Mouse (Mus musculus) hindbrain, embryonic 14.5 days (tissue): ENCODE measurements around the gene Msi2. TPM values are rescaled to one million over a fixed set of nuclear protein-coding genes. Genes with fewer than 3 reads are reported as not detected.

Experiments
- ATAC-seq: fragments of 200-750 bp; cut with Nextera tagmentation; 2 replicates; pipeline ENCODE4 v1.8.0; 2017; ENCODE audit warnings: moderate number of reproducible peaks, mild to moderate bottlenecking, moderate TSS enrichment, moderate library complexity; ENCODE audit not compliant: low FRiP score
- DNase-seq: peaks from one replicate; pipeline ENCODE4 v3.0.0-alpha.2; 2015; ENCODE audit warnings: low spot score
- H3K27ac ChIP-seq: fragments of 300-500 bp; sonication (generic); 2 replicates; pipeline ENCODE4 v1.5.1; 2014; ENCODE audit warnings: mild to moderate bottlenecking, moderate library complexity
- H3K27me3 ChIP-seq: fragments of 300-500 bp; sonication (generic); 2 replicates; pipeline ENCODE4 v1.6.1; 2014; ENCODE audit warnings: mild to moderate bottlenecking, low read length, mixed read lengths; ENCODE audit not compliant: control insufficient read depth, insufficient read depth
- H3K36me3 ChIP-seq: fragments of 300-500 bp; sonication (generic); replicated peaks from 2 replicates; pipeline ENCODE4 v1.6.1; 2014; ENCODE audit not compliant: control insufficient read depth, insufficient read depth
- H3K4me1 ChIP-seq: fragments of 300-500 bp; sonication (generic); replicated peaks from 2 replicates; pipeline ENCODE4 v1.6.1; 2014; ENCODE audit warnings: antibody characterized with exemption, low read length, mixed read lengths; ENCODE audit not compliant: control insufficient read depth, insufficient read depth
- H3K4me2 ChIP-seq: fragments of 300-500 bp; sonication (generic); replicated peaks from 2 replicates; pipeline ENCODE4 v1.6.1; 2014; ENCODE audit warnings: mild to moderate bottlenecking, moderate library complexity
- H3K4me3 ChIP-seq: fragments of 300-500 bp; sonication (generic); replicated peaks from 2 replicates; pipeline ENCODE4 v1.5.1; 2014; ENCODE audit warnings: mild to moderate bottlenecking, low read length
- H3K9ac ChIP-seq: fragments of 300-500 bp; sonication (generic); 2 replicates; pipeline ENCODE4 v1.6.1; 2014
- H3K9me3 ChIP-seq: fragments of 300-500 bp; sonication (generic); 2 replicates; pipeline ENCODE4 v1.6.1; 2016; ENCODE audit warnings: low read length; ENCODE audit not compliant: control insufficient read depth
- WGBS: fragments of 180-500 bp; shearing (Covaris S2); extraction: QIAGEN DNeasy Blood & Tissue Kit; methylation state at CpG from one replicate; pipeline ENCODE4 v1.1.7; 2014; 5-methylcytosine and 5-hydroxymethylcytosine counted together
- polyA plus RNA-seq: library from polyadenylated mRNA; unstranded; fragments of >200 nt; fragmentation: Nextera tagmentation; extraction: Ambion mirVana; gene quantifications from 2 replicates; pipeline ENCODE4 v1.2.1, GENCODE M21; 2014

Gene Msi2
- polyA plus RNA-seq, 1 experiment from 2014 or later, result 26.5 TPM

DNA sequence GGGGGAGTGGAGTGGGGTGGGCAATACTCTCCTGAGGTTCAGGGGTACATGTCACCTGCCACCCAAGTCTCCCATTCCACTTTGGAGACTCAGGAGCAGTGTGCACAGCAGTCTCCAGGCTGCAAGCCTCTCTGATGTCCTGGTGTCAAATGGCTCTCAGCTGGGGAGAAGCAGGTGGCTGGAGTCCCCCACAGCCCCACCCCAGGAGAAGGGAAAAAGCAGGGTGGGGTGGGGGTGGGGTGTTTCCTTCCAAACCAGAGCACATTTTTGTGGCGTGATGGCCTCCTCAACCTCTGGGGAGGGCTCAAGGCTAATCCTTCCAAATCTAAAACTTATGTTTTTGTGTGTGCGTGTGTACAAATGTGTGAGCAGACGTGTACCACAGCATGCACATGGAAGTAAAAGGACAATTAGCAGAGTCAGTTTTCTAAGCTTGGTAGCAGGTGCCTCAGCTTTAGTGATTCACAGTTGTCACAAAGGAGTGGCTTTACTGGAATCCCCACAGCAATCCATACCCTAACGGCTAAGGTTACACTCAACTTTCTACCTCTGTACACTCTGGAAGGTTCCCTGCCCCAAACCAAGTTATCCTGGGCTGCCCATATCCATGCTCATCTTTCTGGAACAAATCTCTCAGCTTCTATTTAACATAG is 161.1 kb downstream of the Msi2 start:
- no peak overlapping the region for H3K9ac ChIP-seq
- H3K4me1 ChIP-seq, result peaks cover 79% of the 10 kb centered on the region

DNA sequence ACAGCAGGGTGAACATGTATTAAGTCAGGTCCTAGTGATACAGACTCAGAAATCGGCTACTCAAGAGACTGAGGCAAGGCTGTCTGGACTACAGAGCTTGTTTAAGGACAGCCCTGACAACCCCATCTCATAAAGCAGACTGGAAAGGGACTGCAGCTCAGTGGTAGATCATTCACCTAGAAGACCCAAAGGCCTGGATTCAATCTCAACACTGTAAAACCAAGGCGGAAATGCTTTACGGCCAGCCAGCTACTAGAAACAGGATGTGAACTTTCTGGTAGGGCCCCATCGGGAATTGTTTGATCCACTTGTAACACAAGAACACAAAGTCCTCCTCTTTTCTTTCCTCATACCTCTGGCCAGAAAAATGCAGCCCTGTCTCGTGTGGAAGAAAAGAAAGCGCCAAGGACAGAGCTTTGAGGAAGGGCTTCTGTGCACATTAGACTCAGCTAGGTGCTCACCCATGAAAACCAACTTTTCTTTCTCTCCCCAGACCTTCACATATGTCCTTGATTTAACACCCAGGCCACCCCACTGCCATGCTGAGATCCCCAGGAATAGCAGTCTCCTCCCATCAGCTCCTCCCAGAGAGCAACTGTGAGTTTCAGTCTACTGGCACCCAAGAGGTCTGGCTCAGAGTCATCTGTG is 162.3 kb downstream of the Msi2 start:
- Histone ChIP-seq H3K27me3 (no peaks in the 10 kb centered on the region), H3K27ac (peak overlapping the region; percentile 60), H3K4me1 (peaks cover 79% of the 10 kb centered on the region), H3K4me2 (no peak overlapping the region), H3K36me3 (no peaks in the 10 kb centered on the region), H3K4me3 (no peak overlapping the region), H3K9me3 (no peaks in the 10 kb centered on the region), H3K9ac (no peak overlapping the region)
- WGBS, result 45% methylated on average over 6 of the region's 6 CpGs
- ATAC-seq (no peak), DNase-seq (no peak)

More for the DNA sequence above, 161.1 kb downstream of the Msi2 start:
- DNase-seq, result no peak
- WGBS, result 58% methylated on average over 4 of the region's 4 CpGs
- peak overlapping the region; percentile 28; the same call in 1 of the 2 replicates for H3K27ac ChIP-seq
- H3K27me3 ChIP-seq, result no peaks in the 10 kb centered on the region
- H3K9me3 ChIP-seq, result no peaks in the 10 kb centered on the region
- no peaks in the 10 kb centered on the region for H3K36me3 ChIP-seq
- H3K4me2 ChIP-seq, result no peak overlapping the region
- no peak overlapping the region for H3K4me3 ChIP-seq
- no peak for ATAC-seq

DNA sequence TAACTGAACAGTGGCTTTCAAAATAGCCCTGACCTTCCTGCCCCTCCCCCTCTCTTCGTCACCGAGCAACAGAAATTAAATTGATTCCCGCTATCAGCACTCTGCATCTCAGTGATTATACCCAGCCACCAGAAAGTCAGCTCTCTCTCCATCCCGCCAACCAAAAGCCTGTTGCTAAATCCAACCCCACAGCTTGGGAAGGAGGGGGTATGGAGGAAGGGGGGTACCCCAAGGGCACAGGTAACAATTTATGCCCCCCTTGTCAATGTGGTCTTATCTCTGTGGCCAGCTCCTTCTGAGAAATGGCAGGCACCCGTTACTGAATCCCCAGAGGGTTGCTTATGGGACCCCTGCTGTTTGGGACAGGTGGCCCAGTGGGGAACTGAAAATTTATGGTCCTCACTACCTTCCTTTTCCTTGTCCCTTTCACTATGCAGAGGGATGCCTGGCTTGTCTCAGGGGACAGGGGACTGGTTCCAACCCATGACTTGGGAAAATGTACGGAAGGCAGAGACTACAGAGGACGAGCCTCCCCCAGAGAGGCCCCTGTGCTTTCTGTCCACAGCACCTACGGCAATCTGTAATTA is 163.0 kb downstream of the Msi2 start:
- no peaks in the 10 kb centered on the region for H3K36me3 ChIP-seq
- H3K27ac ChIP-seq, result peak overlapping the region; percentile 60
- H3K9me3 ChIP-seq, result no peaks in the 10 kb centered on the region
- DNase-seq, result no peak
- ATAC-seq, result no peak
- no peaks in the 10 kb centered on the region for H3K27me3 ChIP-seq
- no peak overlapping the region for H3K4me3 ChIP-seq
- H3K4me2 ChIP-seq, result no peak overlapping the region
- H3K4me1 ChIP-seq, result peaks cover 83% of the 10 kb centered on the region
- 32% methylated on average over 8 of the region's 8 CpGs for WGBS
- no peak overlapping the region for H3K9ac ChIP-seq

DNA sequence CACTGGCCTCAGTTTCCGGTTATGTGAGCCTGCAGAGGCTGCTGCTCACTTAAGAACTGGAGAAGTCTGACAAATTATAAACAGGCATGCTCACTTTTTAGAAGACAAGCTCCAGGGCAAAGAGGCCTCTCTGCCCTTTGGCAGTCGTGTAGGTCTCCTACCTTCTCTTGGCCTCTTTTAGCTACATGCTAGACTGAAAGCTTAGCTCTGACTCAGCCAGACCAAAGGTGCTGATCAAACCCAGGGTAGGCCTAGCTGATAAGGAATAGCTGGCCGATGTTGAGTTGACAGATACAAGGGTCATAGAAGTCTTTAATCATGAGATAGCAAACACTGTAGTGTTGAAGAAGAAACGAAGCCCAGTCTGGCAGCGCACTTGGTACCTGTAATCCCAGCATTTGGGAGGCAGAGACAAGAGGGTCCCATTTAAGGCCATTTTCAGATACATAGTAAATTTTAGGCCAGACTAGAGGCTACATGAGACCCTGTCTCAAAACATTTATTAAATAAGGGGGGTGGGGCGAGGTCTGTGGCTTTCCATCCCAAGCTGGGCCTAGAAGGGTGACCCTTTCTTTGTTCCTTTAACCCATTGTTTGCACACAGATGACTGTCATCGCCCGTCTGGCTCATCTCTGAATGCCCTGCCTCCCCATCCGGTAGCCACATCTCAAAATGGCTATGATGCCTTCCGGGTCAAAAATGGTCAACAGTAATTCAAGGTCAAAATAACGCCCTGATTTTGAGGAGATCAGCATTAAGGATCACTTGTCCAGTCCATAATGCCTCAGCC is 164.6 kb downstream of the Msi2 start:
- Histone ChIP-seq H3K27ac (peak overlapping the region; percentile 55), H3K9ac (no peak overlapping the region), H3K4me3 (no peak overlapping the region), H3K4me2 (no peak overlapping the region), H3K36me3 (no peaks in the 10 kb centered on the region), H3K27me3 (no peaks in the 10 kb centered on the region), H3K4me1 (peaks cover 92% of the 10 kb centered on the region), H3K9me3 (no peaks in the 10 kb centered on the region)
- WGBS, result 55% methylated on average over 11 of the region's 11 CpGs
- ATAC-seq (no peak), DNase-seq (no peak)

DNA sequence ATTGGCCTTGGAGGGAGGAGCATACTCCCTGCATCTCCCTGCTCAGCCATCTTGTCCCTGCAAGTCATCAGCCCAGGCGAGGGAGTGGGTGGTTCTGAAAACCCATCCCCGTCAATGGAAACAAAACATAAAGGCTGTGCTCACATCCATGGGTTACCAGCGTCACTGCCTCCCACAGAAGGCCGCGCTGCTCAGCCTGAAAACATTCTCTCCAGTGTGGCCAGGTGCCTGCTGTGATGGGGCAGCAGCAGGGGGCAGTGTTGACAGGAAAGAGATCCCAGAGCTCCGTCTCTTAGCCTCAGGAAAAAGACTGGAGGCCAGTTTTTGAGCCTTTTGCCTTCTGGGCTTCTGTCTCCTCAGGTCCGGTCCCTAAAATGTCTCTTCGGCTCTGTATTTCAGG is 165.3 kb downstream of the Msi2 start:
- Histone ChIP-seq H3K9ac (no peak overlapping the region), H3K9me3 (no peaks in the 10 kb centered on the region), H3K4me3 (no peak overlapping the region), H3K4me1 (peaks cover 92% of the 10 kb centered on the region), H3K27me3 (no peaks in the 10 kb centered on the region), H3K27ac (peak overlapping the region; percentile 55), H3K4me2 (no peak overlapping the region), H3K36me3 (no peaks in the 10 kb centered on the region)
- DNase-seq (no peak), ATAC-seq (no peak)
- WGBS, result 13% methylated on average over 8 of the region's 8 CpGs

DNA sequence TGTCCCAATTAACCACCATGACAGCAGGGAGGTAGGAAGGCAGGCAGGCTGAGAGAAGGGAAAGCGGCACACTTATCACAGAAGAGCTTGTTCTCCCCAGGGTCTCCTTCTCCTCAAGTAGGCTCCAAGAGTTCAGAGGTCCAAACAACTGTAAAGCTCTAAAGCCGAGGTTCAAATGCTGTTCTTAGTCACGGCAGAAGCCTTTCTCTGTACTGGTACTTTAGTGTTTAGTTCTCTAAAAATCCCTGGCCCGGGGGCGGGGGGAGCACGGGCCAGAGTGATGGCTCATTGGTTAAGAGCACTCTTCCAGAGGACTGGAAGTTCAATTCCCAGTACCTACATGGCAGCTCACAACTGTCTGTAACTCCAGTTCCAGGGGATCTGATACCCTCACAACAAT is 165.9 kb downstream of the Msi2 start:
- H3K27ac ChIP-seq, result peak overlapping the region; percentile 55
- H3K4me2 ChIP-seq, result no peak overlapping the region
- no peak overlapping the region for H3K4me3 ChIP-seq
- H3K9me3 ChIP-seq, result no peaks in the 10 kb centered on the region
- H3K4me1 ChIP-seq, result peaks cover 92% of the 10 kb centered on the region
- H3K27me3 ChIP-seq, result no peaks in the 10 kb centered on the region
- DNase-seq (no peak), ATAC-seq (no peak)
- no peaks in the 10 kb centered on the region for H3K36me3 ChIP-seq
- H3K9ac ChIP-seq, result no peak overlapping the region
- WGBS, result 51% methylated on average over 6 of the region's 6 CpGs

DNA sequence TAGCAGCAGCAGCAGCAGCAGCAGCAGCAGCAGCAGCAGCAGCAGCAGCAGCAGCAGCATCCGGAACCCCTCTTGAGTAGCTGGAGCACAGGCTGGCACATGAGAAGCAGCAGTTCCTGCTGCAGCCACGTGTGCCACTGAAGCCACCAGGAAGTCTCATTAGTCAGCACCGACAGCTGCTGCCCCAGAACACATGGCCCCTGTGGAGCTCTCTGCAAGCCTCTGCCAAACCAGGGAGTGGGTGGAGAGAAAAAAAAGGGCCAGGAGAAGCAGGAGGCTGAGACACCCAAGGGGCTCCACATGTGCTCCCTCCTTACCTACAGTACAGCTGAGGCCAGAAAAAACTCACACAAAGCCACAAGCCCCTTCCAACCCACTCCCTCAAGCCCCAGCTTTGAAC is 167.3 kb downstream of the Msi2 start:
- H3K9me3 ChIP-seq, result no peaks in the 10 kb centered on the region
- 0 out of 2 replicates have a peak overlapping the region, but pooled peaks have one; percentile 3 for H3K9ac ChIP-seq
- H3K4me3 ChIP-seq, result no peak overlapping the region
- H3K4me2 ChIP-seq, result no peak overlapping the region
- H3K4me1 ChIP-seq, result peaks cover 90% of the 10 kb centered on the region
- peak overlapping the region; percentile 55 for H3K27ac ChIP-seq
- WGBS, result 7% methylated on average over 3 of the region's 3 CpGs
- ATAC-seq (0 out of 2 replicates have a peak, but pooled peaks have one; percentile 43), DNase-seq (peak; percentile 45)
- H3K27me3 ChIP-seq, result no peaks in the 10 kb centered on the region
- H3K36me3 ChIP-seq, result no peaks in the 10 kb centered on the region

DNA sequence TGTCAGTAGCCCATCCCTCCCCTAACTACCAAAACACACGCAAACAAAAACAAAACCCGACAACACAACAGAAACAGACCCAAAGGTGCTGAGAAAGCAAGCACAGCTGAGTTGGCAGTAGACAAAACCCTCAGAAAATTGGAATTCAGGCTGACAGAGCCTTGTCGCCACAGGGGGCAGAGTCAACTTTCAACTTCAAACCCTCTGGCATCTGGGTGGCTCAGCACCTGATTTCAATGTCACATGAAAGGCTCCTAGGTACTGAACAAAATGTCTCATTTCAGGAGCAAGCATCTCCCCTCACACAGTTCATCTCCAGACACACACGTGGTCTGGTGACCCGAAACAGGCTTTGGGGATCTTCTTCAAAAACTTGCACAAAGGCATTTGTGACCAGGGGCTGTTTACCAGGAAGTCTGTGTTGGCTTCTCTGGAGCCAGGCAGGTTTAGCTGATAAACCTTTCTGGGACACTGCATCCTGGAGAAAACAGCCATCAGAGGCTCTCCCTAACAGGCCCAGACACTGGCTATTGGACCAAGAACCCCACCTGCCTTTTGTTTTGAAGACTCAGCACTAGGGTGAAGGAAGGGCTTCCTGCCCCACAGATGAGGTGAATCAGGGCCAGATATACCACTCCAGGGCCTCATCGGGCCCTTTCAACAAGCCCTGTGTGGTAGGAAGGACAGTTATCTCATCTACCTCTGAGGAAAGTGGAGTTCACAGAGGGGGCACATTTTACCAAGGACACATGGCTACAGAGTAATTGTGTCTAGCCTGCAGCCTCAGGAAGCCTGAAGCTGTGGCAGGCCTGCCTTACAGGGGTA is 168.0 kb downstream of the Msi2 start:
- Histone ChIP-seq H3K4me2 (no peak overlapping the region), H3K9me3 (no peaks in the 10 kb centered on the region), H3K27ac (peak overlapping the region; percentile 55), H3K4me1 (peaks cover 83% of the 10 kb centered on the region), H3K36me3 (no peaks in the 10 kb centered on the region), H3K27me3 (no peaks in the 10 kb centered on the region), H3K9ac (0 out of 2 replicates have a peak overlapping the region, but pooled peaks have one; percentile 3), H3K4me3 (no peak overlapping the region)
- DNase-seq (peak; percentile 24), ATAC-seq (no peak)
- WGBS, result 54% methylated on average over 6 of the region's 6 CpGs
